Mouse (Mus musculus) erythroblast, adult 5-6 weeks (primary cell): Measurements from ENCODE around the gene Ctcf. TPM values are rescaled to one million over a fixed set of nuclear protein-coding genes. Genes with fewer than 3 reads are reported as not detected.
A peak's percentile ranks its signal among the peaks of the same experiment; 100 is the strongest.

Source experiments
- ATAC-seq: replicated peaks from 2 replicates; pipeline ENCODE4 v1.8.0; 2016; ENCODE audit warnings: moderate number of reproducible peaks, mild to moderate bottlenecking, moderate TSS enrichment, inconsistent platforms; ENCODE audit not compliant: poor library complexity, low FRiP score, severe bottlenecking
- total RNA-seq, 2 experiments: library from RNA; stranded (forward) in 1 of 2; stranded (reverse) in 1 of 2; fragments of 150-400 nt in 1 of 2; fragments of 200-764, 138-1000 nt in 1 of 2; gene quantifications; 2 replicates each; pipeline versions ENCODE4 v1.2.3 to v1.2.4; 2015 to 2017; ENCODE audit warnings: low replicate concordance in 2 of 2

Gene Ctcf
- total RNA-seq, 2 experiments from 2014 or later = 68.8 to 81.5 TPM

DNA sequence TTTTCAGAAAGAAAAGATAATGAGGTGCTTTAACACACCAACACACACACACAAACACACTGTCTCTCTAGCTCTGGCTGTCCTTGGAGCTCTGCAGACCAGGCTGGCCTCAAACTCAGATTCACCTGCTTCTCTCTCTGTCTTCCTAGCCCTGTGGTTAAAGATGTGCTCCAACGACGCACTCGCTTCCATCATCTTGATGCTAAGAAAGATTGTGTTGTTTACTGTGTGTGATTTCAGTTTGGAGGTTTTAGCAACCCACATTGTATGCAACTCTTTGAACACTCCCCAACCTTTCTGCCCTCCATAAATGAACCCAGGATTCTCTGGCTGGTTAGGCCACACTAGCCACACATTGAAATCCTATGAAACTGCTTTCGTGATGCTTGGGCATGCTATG is 2.1 kb downstream of the Ctcf start:
- no peak for ATAC-seq

- ATAC-seq = no peak
Measured at GRCm38 (mm10) chr8:105639835-105640234, 3.5 kb downstream of the Ctcf start.

DNA sequence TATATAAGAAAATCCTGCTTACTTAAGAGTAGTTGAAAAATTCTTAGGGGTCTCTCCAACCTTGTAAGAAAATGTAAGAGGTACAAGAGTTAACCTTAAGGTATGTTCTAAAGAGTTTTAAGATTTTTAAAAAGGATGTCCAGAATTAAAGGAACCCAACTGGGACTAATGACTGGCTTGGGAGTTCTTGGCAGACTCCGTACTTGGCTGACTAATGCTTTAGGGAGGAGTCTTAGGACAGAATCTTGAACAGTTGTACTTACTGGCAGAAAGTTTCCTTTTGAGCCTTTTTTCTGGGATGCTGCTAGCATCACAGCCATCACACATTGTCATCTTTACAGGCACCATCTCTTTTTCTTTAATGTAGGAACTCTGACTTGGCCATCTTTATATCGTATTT is 4.1 kb downstream of the Ctcf start:
- ATAC-seq = no peak

DNA sequence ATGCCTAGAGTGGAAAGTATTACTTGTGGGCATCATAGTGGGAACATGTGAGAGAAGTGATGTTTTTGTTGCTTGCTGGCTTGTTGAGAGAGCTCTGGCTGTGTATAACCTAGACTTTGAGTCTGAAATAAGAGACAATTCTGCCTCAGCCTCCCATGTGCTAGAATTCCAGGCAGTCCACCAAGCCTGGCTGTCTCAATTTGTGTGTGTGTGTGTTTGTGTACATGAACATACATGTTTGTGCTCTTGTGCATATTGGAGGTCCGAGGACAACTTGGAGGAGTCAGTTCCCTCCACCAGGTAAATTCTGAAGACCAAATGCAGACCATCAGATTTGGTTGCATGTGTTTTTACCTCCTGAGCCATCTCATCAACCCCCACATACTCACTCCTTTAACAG is 8.8 kb downstream of the Ctcf start:
- ATAC-seq = no peak

DNA sequence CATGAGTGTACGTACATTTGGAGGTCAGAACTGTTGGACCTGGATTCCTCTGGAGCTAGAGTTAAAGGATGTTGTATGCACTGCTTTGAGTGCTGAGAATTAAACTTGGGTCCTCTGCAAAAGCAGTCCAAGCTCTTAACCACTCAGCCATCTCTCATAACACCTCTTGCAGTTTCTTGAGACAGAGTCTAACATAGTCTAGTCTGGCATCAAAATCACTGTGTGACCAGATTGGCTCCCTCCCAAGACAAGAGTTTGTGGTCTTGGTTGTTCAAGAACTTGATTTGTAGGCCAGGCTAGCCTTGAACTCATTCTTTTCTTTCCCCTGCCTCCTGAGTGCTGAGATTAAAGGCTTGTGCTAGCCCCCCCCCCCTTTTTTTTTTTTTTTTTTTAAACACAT is 12.6 kb downstream of the Ctcf start:
- ATAC-seq = no peak

- ATAC-seq = no peak
Measured at GRCm38 (mm10) chr8:105657641-105658040, 21.3 kb downstream of the Ctcf start.

- ATAC-seq = peak; percentile 74
Measured at GRCm38 (mm10) chr8:105661167-105661566, 24.8 kb downstream of the Ctcf start.

- ATAC-seq = no peak
Measured at GRCm38 (mm10) chr8:105677891-105678290, 41.5 kb downstream of the Ctcf start.

DNA sequence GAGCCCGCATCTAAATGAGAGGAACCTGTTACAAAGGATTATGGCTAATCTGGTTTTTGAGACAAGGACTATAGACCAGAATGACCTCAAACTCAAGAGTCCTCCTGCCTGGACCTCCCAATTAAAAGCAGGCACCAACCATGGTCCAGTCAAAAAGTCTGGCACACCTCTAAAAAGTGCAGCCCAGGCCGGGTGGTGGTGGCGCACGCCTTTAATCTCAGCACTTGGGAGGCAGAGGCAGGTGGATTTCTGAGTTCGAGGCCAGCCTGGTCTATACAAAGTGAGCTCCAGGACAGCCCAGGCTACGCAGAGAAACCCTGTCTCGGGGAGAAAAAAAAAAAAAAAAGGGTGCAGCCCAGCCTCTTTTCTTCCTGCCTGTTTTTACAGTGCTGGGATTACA is 49.0 kb downstream of the Ctcf start:
- no peak for ATAC-seq

- ATAC-seq = peak; percentile 41; the same call in 1 of the 2 replicates
Measured at GRCm38 (mm10) chr8:105685796-105686308, 49.5 kb downstream of the Ctcf start, which contains the start of gene Carmil2. Gene Carmil2 (plus strand): TSS chr8:105686274.

DNA sequence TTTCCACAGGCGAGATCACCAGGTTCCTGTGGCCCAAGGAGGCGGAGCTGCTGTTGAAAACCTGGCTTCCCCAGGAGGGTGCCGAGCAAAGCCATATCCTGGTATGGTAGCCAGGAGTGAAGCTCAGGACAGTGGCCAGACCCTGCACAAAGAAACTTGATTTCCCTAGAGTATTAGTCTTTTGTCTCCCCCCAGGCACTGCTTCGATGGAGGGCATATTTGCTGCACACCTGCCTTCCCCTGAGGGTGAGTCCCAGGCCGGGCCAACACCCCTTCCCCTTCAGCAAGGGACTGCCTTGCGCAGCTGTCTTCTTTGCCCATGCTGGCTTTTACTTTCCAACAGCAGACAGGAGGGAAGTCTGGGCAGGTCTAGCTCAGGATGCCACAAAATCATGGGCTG is 50.2 kb downstream of the Ctcf start:
- ATAC-seq = no peak

- ATAC-seq = no peak
Measured at GRCm38 (mm10) chr8:105687512-105687911, 51.1 kb downstream of the Ctcf start.

DNA sequence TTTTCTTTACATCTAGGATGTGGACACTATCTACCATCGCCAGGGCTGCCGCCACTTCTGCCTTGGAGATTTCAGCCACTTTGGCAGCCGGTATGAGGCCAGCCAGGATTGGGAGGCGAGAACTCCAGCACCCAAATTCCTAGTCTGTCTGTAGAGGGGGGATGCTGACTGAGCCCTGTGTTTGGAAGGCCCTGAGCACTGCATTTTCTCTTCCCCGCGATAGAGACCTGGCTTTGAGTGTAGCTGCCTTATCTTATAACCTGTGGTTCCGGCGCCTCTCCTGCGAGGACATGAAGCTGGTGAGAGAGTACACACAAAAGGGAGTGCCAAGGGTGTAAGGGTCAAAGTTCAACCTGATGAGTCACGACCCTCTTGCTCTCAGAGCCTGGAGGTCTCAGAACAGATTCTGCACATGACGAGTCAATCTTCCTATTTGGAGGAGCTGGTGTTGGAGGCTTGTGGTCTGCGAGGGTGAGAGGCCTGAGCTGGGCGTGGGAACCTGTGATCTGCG is 51.9 kb downstream of the Ctcf start:
- no peak for ATAC-seq

- ATAC-seq = no peak
Measured at GRCm38 (mm10) chr8:105689256-105689982, 53.1 kb downstream of the Ctcf start.

GRCm38 (mm10) chr8:105689983-105690360 is 53.6 kb downstream of the Ctcf start:
- no peak for ATAC-seq

DNA sequence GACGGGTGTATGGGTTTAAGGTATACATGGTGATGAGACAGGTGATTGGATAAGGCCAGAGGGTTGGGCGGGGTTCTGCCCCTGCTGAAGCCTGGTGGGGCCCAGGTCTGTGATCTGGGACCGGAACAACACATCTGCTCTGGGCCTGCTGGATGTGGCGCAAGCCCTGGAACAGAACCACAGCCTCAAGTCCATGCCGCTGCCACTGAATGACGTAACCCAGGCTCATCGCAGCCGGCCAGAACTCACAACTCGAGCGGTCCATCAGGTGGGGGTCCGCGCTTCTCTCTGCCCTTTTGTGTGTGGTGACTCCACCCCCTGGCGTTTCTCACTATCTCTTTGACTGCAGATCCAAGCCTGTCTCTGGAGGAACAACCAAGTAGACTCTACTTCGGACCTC is 54.6 kb downstream of the Ctcf start:
- no peak for ATAC-seq

DNA sequence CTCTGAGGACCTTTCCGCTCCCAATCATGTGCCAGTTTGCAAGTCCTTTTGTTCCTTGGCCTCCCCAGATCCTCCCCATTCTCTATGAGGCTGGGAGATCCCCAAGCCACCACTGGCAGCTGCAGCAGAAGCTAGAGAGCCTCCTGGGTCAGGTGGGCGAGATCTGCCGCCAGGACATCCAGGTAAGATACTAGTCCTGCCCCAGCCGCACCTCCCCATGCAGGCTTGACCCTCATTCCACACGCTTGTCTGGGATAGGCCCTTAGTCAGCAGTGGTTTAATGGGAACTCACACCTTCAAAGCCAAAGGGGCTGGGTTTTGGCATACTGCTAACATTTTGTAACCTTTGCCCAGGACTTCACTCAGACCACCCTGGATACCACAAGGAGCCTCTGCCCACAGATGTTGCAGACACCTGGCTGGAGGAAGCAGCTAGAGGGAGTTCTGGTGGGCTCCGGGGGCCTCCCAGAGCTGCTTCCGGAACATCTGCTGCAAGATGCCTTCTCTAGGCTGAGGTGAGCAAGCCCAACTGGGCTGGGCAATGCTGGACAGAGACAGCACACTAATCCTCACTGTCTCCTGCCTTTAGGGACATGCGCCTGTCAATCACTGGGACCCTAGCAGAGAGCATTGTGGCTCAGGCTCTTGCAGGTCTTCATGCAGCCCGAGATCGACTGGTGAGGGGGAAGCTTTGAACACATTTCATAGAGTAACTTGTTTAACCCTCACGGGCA is 56.2 kb downstream of the Ctcf start:
- ATAC-seq = no peak

DNA sequence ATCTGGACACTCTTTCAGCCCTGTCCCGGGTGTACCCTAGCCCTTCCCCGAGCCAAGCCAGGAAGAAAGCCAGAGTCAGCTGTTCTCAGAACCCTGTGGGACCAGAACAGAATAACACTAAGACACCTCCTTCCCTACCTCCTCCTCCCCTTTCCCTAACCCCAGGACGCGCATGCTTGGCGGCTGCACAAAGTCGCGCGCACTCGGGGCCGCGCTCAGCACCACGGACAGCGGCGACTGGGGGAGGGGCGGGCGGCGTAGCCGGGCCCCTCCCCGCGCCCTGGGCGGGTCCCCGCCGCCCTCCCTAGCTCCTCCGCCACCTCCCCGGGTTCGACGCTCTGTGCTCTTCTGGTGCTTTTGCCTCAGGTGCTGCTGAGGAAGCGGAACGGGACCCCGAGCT is 57.3 kb downstream of the Ctcf start:
- no peak for ATAC-seq

DNA sequence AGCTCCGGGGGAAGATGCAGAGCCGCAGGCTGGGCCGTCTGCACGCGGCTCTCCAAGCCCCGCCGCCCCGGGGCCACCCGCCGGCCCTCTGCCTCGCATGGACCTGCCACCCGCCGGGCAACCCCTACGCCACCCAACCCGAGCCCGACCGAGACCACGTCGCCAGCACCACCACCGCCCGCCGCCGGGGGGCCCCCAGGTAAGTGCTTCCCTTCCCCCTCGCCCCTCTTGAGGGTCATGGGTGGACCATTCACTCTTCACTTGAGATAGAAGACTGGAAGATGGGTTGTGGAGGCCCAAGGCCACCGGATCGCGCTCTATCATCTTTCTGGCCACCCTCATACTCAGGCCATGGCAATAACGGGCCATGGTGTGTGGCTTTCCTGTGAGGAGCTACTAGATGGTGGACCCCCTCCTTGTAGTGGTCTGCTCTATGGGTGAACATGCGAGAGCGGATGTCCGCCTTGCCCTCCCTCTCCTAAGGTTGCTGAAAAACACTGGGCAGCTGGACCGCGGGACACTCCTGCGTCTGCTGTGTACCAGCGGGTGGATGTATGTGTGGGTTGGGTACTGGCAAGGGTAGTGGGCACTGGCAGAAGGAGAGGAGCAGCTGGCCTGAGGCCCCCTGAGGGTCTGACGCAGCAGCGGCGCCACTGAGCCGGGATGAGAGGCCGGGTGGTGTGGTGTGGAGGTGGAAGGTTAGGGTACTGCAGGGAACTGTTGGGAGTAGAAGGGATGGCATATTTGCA is 57.9 kb downstream of the Ctcf start:
- no peak for ATAC-seq

GRCm38 (mm10) chr8:105695080-105695780 is 58.9 kb downstream of the Ctcf start:
- no peak for ATAC-seq
